Mouse (Mus musculus): ENCODE data around the gene Ndufs5.

- TF ChIP-seq CTCF (IDR thresholded peaks at IDR 0.05; ENCODE audit: control insufficient read depth, insufficient read depth, low read length) (no peak), POLR2A (IDR thresholded peaks at IDR 0.05; ENCODE audit: borderline replicate concordance, control insufficient read depth, low read depth, low read length) (no peak)
These were observed 51.5 kb downstream of the Ndufs5 start for GRCm38 (mm10) chr4:123666517-123666916.

All from bone marrow, adult 2 months (tissue).